Comparison of ENCODE assay signal across 8 mouse cellular contexts in the genomic region with DNA sequence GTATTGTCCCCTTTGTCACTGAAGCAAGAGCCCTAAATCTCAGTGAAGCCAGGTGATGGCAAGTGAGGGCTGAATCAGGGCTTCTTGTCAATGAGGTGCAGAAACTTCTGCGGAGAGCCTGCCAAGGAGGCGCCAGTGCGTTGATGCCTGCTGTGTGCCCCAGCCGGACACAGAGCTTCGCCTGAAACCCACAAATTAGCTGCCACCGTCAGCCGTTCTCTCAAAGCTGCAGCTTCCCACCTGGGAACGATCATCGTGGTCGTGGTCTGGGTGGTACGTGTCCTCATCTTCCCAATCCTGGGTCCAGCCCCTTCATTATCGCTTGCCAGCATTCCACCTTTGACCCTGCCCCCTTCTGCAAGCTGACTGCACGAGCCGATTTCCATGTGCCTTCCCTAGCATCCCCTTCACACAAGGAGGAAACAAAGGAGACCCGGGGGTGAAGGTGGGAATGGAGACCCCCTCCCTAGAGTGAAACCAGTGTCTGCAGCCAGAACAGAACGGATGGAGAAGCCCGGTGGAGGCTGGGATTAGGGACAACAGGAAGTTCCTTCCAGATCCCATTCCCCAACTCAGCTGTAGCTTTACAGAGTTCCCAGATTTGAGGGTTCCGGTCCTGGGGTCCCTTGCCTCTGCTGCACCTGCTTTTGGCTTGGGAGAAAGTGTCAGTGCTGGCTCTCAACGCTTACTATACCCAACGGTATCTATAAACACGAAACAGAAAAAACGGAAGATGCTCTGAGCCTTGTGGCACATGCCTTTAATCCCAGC. TPM values are rescaled to one million over a fixed set of nuclear protein-coding genes. Genes with fewer than 3 reads are reported as not detected.
DNase-seq lines count a peak whose midpoint lies in the region; ATAC-seq and TF ChIP-seq lines count a peak whose summit lies in the region.

No protein-coding gene starts in this region.

- no peak for TF ChIP-seq EP300 in heart, postnatal 0 days (IDR thresholded peaks at IDR 0.05; ENCODE audit: low read depth)

- peak; percentile 77 for DNase-seq in 3T3-L1 (ENCODE audit: low read depth, low spot score)
- peak; percentile 80 for DNase-seq in heart, postnatal 0 days (ENCODE audit: low spot score)
- peak; percentile 69 to 80 for DNase-seq in kidney, postnatal 4 days
- DNase-seq in thymus, adult 18-20 months, result no peak

- TF ChIP-seq POLR2A in bone marrow, adult 2 months (IDR thresholded peaks at IDR 0.05; ENCODE audit: borderline replicate concordance, control insufficient read depth, low read depth, low read length), result no peak

- peak overlapping the region; percentile 76 for H3K4me2 ChIP-seq in embryonic facial prominence, embryonic 15.5 days (replicated peaks)
- peak overlapping the region; percentile 97 for H3K4me2 ChIP-seq in heart, postnatal 0 days (ENCODE audit: low read depth, low read length)
- H3K4me2 ChIP-seq in liver, embryonic 16.5 days (ENCODE audit: low read depth, low read length), result peak overlapping the region; percentile 54
- H3K4me2 ChIP-seq in neural tube, embryonic 15.5 days, result peak overlapping the region; percentile 93

- H3K27ac ChIP-seq in bone marrow, adult 2 months (ENCODE audit: control insufficient read depth, insufficient read depth, low read depth, low read length, poor library complexity), result no peak overlapping the region
- H3K27ac ChIP-seq in embryonic facial prominence, embryonic 15.5 days (replicated peaks), result no peak overlapping the region
- no peak overlapping the region for H3K27ac ChIP-seq in heart, postnatal 0 days (ENCODE audit: low read depth)
- no peak overlapping the region for H3K27ac ChIP-seq in liver, embryonic 16.5 days (ENCODE audit: low read length)
- H3K27ac ChIP-seq in neural tube, embryonic 15.5 days (replicated peaks), result peak overlapping the region; percentile 72

- H3K9ac ChIP-seq in embryonic facial prominence, embryonic 15.5 days, result peak overlapping the region; percentile 73
- H3K9ac ChIP-seq in heart, postnatal 0 days (replicated peaks; ENCODE audit: low read depth, low read length), result peak overlapping the region; percentile 52
- peak overlapping the region; percentile 50 for H3K9ac ChIP-seq in liver, embryonic 16.5 days (ENCODE audit: low read depth, low read length)
- peak overlapping the region; percentile 83 for H3K9ac ChIP-seq in neural tube, embryonic 15.5 days (replicated peaks)

- H3K4me1 ChIP-seq in bone marrow, adult 2 months (ENCODE audit: control insufficient read depth, insufficient read depth, low read length), result no peaks in the 10 kb centered on the region; the same call in 1 of the 2 replicates
- H3K4me1 ChIP-seq in embryonic facial prominence, embryonic 15.5 days, result peaks cover 25% of the 10 kb centered on the region
- H3K4me1 ChIP-seq in heart, postnatal 0 days (ENCODE audit: control insufficient read depth, insufficient read depth), result peaks cover 6% of the 10 kb centered on the region; the same call in 1 of the 2 replicates
- H3K4me1 ChIP-seq in liver, embryonic 16.5 days (ENCODE audit: control insufficient read depth, low read depth, low read length), result no peaks in the 10 kb centered on the region
- peaks cover 29% of the 10 kb centered on the region for H3K4me1 ChIP-seq in neural tube, embryonic 15.5 days

- no peak for TF ChIP-seq CTCF in bone marrow, adult 2 months (IDR thresholded peaks at IDR 0.05; ENCODE audit: control insufficient read depth, insufficient read depth, low read length)
- no peak for TF ChIP-seq CTCF in heart, postnatal 0 days (IDR thresholded peaks at IDR 0.05; ENCODE audit: low read depth)

- no peaks in the 10 kb centered on the region for H3K27me3 ChIP-seq in embryonic facial prominence, embryonic 15.5 days
- H3K27me3 ChIP-seq in heart, postnatal 0 days (ENCODE audit: control insufficient read depth, insufficient read depth, low read length), result no peaks in the 10 kb centered on the region
- H3K27me3 ChIP-seq in liver, embryonic 16.5 days (ENCODE audit: control insufficient read depth, insufficient read depth, low read depth, low read length), result peaks cover 12% of the 10 kb centered on the region; the same call in 1 of the 2 replicates
- H3K27me3 ChIP-seq in neural tube, embryonic 15.5 days (replicated peaks), result no peaks in the 10 kb centered on the region

- no peaks in the 10 kb centered on the region for H3K9me3 ChIP-seq in embryonic facial prominence, embryonic 15.5 days (replicated peaks)
- no peaks in the 10 kb centered on the region for H3K9me3 ChIP-seq in heart, postnatal 0 days (replicated peaks; ENCODE audit: control insufficient read depth, low read length)
- H3K9me3 ChIP-seq in liver, embryonic 16.5 days (replicated peaks; ENCODE audit: control insufficient read depth, low read length), result no peaks in the 10 kb centered on the region
- no peaks in the 10 kb centered on the region for H3K9me3 ChIP-seq in neural tube, embryonic 15.5 days (replicated peaks)

- H3K4me3 ChIP-seq in bone marrow, adult 2 months (replicated peaks; ENCODE audit: control insufficient read depth, low read depth, low read length), result peak overlapping the region; percentile 29
- H3K4me3 ChIP-seq in embryonic facial prominence, embryonic 15.5 days (replicated peaks), result peak overlapping the region; percentile 74
- peak overlapping the region; percentile 76 for H3K4me3 ChIP-seq in heart, postnatal 0 days (ENCODE audit: low read depth, low read length)
- H3K4me3 ChIP-seq in liver, embryonic 16.5 days (ENCODE audit: low read depth, low read length), result peak overlapping the region; percentile 60
- peak overlapping the region; percentile 76 for H3K4me3 ChIP-seq in neural tube, embryonic 15.5 days (replicated peaks)

- ATAC-seq in embryonic facial prominence, embryonic 15.5 days (ENCODE audit: insufficient number of reproducible peaks, low FRiP score, low TSS enrichment, low read depth), result no peak; the same call in 1 of the 2 replicates
- peak; percentile 89 for ATAC-seq in heart, postnatal 0 days (ENCODE audit: insufficient read depth, low read depth)
- peak; percentile 47 for ATAC-seq in liver, embryonic 16.5 days (ENCODE audit: low read depth)
- peak; percentile 92 for ATAC-seq in neural tube, embryonic 15.5 days (ENCODE audit: low FRiP score)

- WGBS in bone marrow, adult 2 months, result 6% methylated on average over 22 of the region's 22 CpGs
- WGBS in embryonic facial prominence, embryonic 15.5 days, result under 1% methylated on average over 22 of the region's 22 CpGs
- 0% methylated on average over 22 of the region's 22 CpGs for WGBS in heart, postnatal 0 days
- under 1% methylated on average over 22 of the region's 22 CpGs for WGBS in liver, embryonic 16.5 days (ENCODE audit: insufficient replicate concordance)
- under 1% methylated on average over 22 of the region's 22 CpGs for WGBS in neural tube, embryonic 15.5 days

- H3K36me3 ChIP-seq in embryonic facial prominence, embryonic 15.5 days, result peaks cover 12% of the 10 kb centered on the region
- 0 out of 2 replicates have a peak, but pooled peaks cover 3% of the 10 kb centered on the region for H3K36me3 ChIP-seq in heart, postnatal 0 days (replicated peaks; ENCODE audit: control insufficient read depth, insufficient read depth, low read length)
- no peaks in the 10 kb centered on the region for H3K36me3 ChIP-seq in liver, embryonic 16.5 days (ENCODE audit: control insufficient read depth, insufficient read depth)
- H3K36me3 ChIP-seq in neural tube, embryonic 15.5 days, result peaks cover 11% of the 10 kb centered on the region

RNA-seq across cellular contexts. Expression of a gene that starts 13.4 kb away (rescaled TPM):
- polyA plus RNA-seq in bone marrow, adult 2 months (2011; ENCODE audit: insufficient read depth, insufficient read length, low replicate concordance, missing spikeins), result not detected in 2 replicates
- polyA plus RNA-seq in embryonic facial prominence, embryonic 15.5 days (2015; fragmentation: Nextera tagmentation; extraction: Ambion mirVana), result 13.4 and 14.1 TPM in 2 replicates
- total RNA-seq in heart, postnatal 0 days (2014; rRNA removed; ENCODE audit: low replicate concordance), result 17.9 and 18.5 TPM in 2 replicates
- 5.3 and 6.4 TPM in 2 replicates for polyA plus RNA-seq in heart, postnatal 0 days (2015; fragmentation: Nextera tagmentation; extraction: Ambion mirVana)
- polyA plus RNA-seq in liver, embryonic 16.5 days (2015; fragmentation: Nextera tagmentation; extraction: Ambion mirVana), result 1.3 and 1.6 TPM in 2 replicates
- 22.6 and 24.9 TPM in 2 replicates for polyA plus RNA-seq in neural tube, embryonic 15.5 days (2015; fragmentation: Nextera tagmentation; extraction: Ambion mirVana)

RNA-seq across cellular contexts. Expression of a gene that starts 14.8 kb away (rescaled TPM):
- polyA plus RNA-seq in bone marrow, adult 2 months (2011; ENCODE audit: insufficient read depth, insufficient read length, low replicate concordance, missing spikeins), result 4.2 TPM in 1 of 2 replicates, not detected in the other
- polyA plus RNA-seq in embryonic facial prominence, embryonic 15.5 days (2015; fragmentation: Nextera tagmentation; extraction: Ambion mirVana), result 0.08 and 0.14 TPM in 2 replicates
- total RNA-seq in heart, postnatal 0 days (2014; rRNA removed; ENCODE audit: low replicate concordance), result not detected in 2 replicates
- not detected in 2 replicates for polyA plus RNA-seq in heart, postnatal 0 days (2015; fragmentation: Nextera tagmentation; extraction: Ambion mirVana)
- not detected in 2 replicates for polyA plus RNA-seq in liver, embryonic 16.5 days (2015; fragmentation: Nextera tagmentation; extraction: Ambion mirVana)
- not detected in 2 replicates for polyA plus RNA-seq in neural tube, embryonic 15.5 days (2015; fragmentation: Nextera tagmentation; extraction: Ambion mirVana)

RNA-seq across cellular contexts. Expression of a gene that starts 21.9 kb away (rescaled TPM):
- 3.6 and 4.3 TPM in 2 replicates for polyA plus RNA-seq in bone marrow, adult 2 months (2011; ENCODE audit: insufficient read depth, insufficient read length, low replicate concordance, missing spikeins)
- polyA plus RNA-seq in embryonic facial prominence, embryonic 15.5 days (2015; fragmentation: Nextera tagmentation; extraction: Ambion mirVana), result 17.8 and 19.5 TPM in 2 replicates
- total RNA-seq in heart, postnatal 0 days (2014; rRNA removed; ENCODE audit: low replicate concordance), result 12.6 and 21.4 TPM in 2 replicates
- polyA plus RNA-seq in heart, postnatal 0 days (2015; fragmentation: Nextera tagmentation; extraction: Ambion mirVana), result 9.6 and 9.8 TPM in 2 replicates
- 4.8 and 5.3 TPM in 2 replicates for polyA plus RNA-seq in liver, embryonic 16.5 days (2015; fragmentation: Nextera tagmentation; extraction: Ambion mirVana)
- polyA plus RNA-seq in neural tube, embryonic 15.5 days (2015; fragmentation: Nextera tagmentation; extraction: Ambion mirVana), result 16.0 and 16.4 TPM in 2 replicates

RNA-seq across cellular contexts. Expression of a gene that starts 59.2 kb away (rescaled TPM):
- polyA plus RNA-seq in bone marrow, adult 2 months (2011; ENCODE audit: insufficient read depth, insufficient read length, low replicate concordance, missing spikeins), result 4.8 and 18.0 TPM in 2 replicates
- 0.76 and 0.81 TPM in 2 replicates for polyA plus RNA-seq in embryonic facial prominence, embryonic 15.5 days (2015; fragmentation: Nextera tagmentation; extraction: Ambion mirVana)
- 0.19 and 0.88 TPM in 2 replicates for total RNA-seq in heart, postnatal 0 days (2014; rRNA removed; ENCODE audit: low replicate concordance)
- 0.15 and 0.25 TPM in 2 replicates for polyA plus RNA-seq in heart, postnatal 0 days (2015; fragmentation: Nextera tagmentation; extraction: Ambion mirVana)
- polyA plus RNA-seq in liver, embryonic 16.5 days (2015; fragmentation: Nextera tagmentation; extraction: Ambion mirVana), result 0.42 and 0.50 TPM in 2 replicates
- 2.1 and 2.5 TPM in 2 replicates for polyA plus RNA-seq in neural tube, embryonic 15.5 days (2015; fragmentation: Nextera tagmentation; extraction: Ambion mirVana)

Comparison
In these comparisons a context has a peak if more than half of its experiments do, and no peak if none do; other contexts are left out.
1. DNase-seq: peak in 3T3-L1 (single experiment), heart, postnatal 0 days (single experiment) and kidney, postnatal 4 days (2 of 2); none in thymus, adult 18-20 months (0 of 2).
2. Peak in every context shown above with its lines, with median percentiles within 50 percentile points of each other: H3K4me3 ChIP-seq, H3K4me2 ChIP-seq and H3K9ac ChIP-seq.